Mouse (Mus musculus) gastrocnemius, postnatal 14 days (tissue): Measurements from ENCODE around the gene Sys1. TPM values are rescaled to one million over a fixed set of nuclear protein-coding genes. Genes with fewer than 3 reads are reported as not detected.

Experiments used
- DNase-seq: peaks from one replicate; pipeline ENCODE4 v3.0.0; 2021; ENCODE audit warnings: mixed read lengths
- intact Hi-C: fragments of 180-260 bp; cut with DNase I; formaldehyde crosslinking; loops from one replicate; pipeline ENCODE4 v1.15.1; 2025; ENCODE audit warnings: low total_unique reads
- total RNA-seq, 2 experiments: library from RNA; stranded (reverse); gene quantifications; 2 replicates each; pipeline ENCODE4 v1.2.3; 2021

Sys1 gene
- total RNA-seq, 2 experiments from 2014 or later, result 15.0 to 15.6 TPM

DNA sequence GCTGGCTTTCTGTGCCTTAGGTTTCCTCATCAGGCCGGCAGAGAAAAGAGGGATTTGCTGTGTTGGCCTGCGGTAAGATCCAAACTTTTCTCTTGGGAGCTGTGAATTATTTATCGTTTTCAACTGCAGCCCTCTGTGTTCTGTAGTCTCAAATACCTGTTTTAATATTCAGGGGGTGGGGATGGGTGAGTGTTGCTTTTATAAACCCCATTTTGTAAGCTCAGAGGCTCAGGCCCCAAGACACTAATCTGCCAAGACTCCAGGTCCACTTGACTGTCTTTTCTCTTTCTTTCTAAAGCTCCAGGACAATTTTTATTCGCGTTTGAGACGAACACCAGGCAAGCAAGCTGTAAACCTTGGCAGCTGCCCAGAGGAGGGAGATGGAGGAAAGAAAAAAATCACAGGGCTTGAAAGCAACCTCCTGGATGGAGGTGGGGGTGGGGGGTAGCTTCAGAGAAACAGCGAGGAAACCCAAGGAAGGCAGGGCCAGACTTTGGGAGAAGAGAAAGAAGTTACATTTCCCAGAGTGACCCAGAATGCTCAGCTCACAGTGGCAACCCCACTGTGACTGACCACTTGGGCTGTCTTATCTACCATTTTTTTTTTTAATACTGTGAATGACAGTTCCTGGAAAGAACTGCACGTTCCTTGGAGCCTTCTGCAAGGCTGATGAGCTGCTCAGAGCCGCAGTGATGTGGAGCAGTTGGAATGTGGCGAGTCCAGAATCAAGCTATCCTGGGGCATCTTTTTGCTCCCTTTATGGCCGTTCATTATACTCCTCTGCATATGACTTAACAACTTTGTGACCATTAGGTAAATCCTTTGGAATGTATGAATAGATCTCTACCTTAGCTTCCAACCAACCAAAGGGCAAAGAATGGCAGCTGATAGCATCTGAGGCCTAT, 61.8 kb downstream of the Sys1 start:
- DNase-seq, result no peak
- intact Hi-C loops, result loop anchor here (2.0 kb wide), 1 partner anchor 104 kb away; no protein-coding TSS in a partner anchor

DNA sequence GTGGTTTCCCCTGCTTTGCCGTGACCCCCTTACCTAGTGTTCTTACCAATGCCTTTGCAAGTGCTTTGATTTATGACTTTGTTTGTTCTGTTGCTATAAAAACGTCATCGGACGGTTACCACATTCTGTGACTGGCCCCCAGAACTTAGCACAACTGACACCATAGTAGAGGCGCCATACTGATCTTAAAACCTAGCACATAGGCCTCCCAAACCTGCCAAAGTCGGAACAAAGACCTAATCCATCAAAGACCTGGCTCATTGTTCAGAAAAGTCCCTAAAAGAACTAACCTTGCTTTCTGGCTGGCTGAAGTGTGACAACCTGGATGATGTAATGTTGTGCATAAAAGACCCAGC, 62.4 kb downstream of the Sys1 start:
- DNase-seq, result no peak
- intact Hi-C loops, result loop anchor here (2.0 kb wide), 1 partner anchor 104 kb away; no protein-coding TSS in a partner anchor

DNA sequence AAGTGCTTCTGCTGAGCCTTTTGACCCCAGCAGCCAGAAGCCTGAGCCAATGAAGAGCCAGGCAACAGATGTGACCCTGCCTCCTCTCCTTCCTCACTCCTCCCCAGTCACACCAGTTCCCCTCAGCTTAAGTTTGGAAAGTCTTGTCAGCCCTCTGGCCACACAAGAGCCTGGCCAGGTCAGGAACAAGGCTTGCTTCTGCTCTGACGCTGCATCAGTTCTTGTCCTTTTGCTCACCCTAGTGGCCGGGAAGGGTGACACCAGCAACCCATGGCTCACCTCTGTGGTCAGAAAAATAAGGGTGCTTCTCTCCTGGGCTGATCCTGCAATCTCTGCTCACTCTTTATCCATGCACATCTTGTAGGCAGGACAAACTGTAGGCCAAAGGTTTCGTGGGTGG, 64.0 kb downstream of the Sys1 start:
- DNase-seq, result peak; percentile 42
- intact Hi-C loops, result no loop called here

DNA sequence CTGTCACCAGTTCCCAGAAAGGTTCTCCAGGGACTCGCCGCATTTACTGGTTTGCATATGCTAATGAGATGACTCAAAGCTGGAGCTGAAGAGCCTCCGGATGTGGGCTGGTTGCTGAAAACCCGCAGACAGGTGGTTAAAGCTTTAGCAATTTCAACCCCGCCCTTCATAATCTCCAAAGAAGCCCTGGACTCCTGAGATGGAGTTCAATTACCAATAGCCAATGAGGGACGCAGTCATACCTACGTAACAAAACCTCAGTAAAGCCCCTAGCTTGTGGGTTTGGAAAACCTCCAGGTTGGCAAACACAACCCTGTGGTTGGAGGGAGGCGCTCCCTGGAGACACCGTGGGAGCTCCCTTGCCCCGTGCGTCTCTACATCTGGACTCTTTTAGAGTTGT, 65.1 kb downstream of the Sys1 start:
- no peak for DNase-seq
- intact Hi-C loops, result no loop called here

DNA sequence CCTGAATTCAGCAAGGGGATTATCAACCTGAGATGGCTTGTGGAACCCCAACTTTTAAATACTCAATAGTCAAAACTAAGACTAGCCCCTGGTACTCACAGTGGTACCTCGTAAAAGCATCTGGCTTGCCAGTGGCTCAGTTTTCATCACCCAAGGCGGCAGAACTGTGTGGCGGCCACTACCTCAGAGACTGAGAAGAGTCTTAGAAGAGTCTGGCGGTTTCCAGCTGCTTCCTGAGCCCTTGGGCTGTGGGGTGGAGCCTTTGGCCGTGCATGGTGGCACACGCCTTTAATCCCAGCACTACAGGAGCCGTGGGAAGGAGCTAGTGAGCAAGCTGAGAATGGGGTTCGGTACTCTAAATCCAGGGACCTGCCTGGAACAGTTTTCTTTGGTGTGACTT, 65.5 kb downstream of the Sys1 start:
- intact Hi-C loops, result no loop called here
- DNase-seq, result no peak

DNA sequence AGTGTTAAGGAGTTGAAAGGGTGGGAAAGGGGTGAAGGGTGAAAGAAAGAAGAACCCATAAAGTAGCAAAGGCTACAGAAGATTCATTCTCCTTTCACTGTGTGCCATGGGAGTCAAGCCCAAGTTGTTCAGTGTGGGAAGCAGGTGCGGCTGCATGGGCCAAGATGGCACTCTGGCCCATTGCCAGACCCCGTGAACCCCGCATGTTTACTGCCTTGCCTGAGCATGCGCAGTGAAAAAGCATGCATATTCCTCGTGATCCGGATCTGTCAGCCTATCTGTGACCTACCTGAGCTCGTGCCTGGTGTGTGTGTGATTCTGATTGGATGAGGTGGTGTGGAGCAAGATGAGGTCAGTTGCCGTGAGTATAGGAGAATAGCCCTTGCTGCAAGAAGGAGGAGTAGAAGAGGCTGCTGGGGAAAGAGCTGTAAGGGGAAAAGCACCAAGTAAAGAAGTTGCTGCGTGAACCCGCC, 66.6 kb downstream of the Sys1 start:
- intact Hi-C loops, result no loop called here
- no peak for DNase-seq

DNA sequence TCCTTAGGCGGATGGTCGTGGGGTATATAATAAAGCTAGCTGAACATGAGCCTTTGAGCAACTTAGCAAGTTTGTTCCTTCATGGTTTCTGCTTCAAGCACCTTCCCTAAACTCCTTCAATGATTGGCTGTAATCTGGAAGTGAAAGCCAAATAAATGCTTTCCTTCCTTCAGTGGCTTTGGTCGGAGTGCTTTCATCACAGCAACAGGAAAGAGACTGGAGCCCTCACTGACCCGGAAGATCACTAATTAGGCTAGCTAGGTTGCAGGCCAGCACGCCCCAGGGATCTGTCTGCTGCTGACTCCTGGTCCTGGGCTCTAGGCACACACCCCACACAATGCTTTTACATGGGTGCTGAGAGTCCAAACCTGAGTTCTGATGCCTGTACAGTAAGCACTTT, 71.8 kb downstream of the Sys1 start:
- DNase-seq, result no peak
- intact Hi-C loops, result no loop called here

Other genes starting within 250 kb of the Sys1 start
- gene Wfdc15b, start 235.3 kb upstream of the Sys1 start, total RNA-seq, result not detected
- gene Svs2, start 218.5 kb upstream of the Sys1 start, total RNA-seq, result not detected
- not detected for gene Svs3b, start 200.3 kb upstream of the Sys1 start, total RNA-seq
- gene Svs4, start 178.5 kb upstream of the Sys1 start, total RNA-seq, result not detected
- gene Svs3a, start 167.7 kb upstream of the Sys1 start, total RNA-seq, result not detected
- gene Svs6, start 140.2 kb upstream of the Sys1 start, total RNA-seq, result not detected
- gene Svs5, start 124.2 kb upstream of the Sys1 start, total RNA-seq, result not detected
- under 1 TPM; 0.64 to 0.66 TPM for gene Slpi, start 67.9 kb upstream of the Sys1 start, total RNA-seq
- under 1 TPM in 1 of 2 experiments, not detected in 1; 0.07 TPM for gene Rbpjl, start 53.8 kb upstream of the Sys1 start, total RNA-seq
- gene Matn4, start 51.8 kb upstream of the Sys1 start, total RNA-seq, result 1 to 10 TPM; 3.7 to 5.4 TPM
- gene Sdc4, start 13.1 kb upstream of the Sys1 start, total RNA-seq, result 10 to 100 TPM; 45.1 to 72.6 TPM
- 1 to 10 TPM in 1 of 2 experiments, under 1 TPM in 1; 0.62 to 2.6 TPM for gene Gm20458, start 4.0 kb downstream of the Sys1 start, total RNA-seq
- gene Trp53tg5, start 16.8 kb downstream of the Sys1 start, total RNA-seq, result not detected
- 10 to 100 TPM; 14.6 to 20.6 TPM for gene Dbndd2, start 29.1 kb downstream of the Sys1 start, total RNA-seq
- gene Pigt, start 40.6 kb downstream of the Sys1 start, total RNA-seq, result 10 to 100 TPM; 36.8 to 41.0 TPM
- gene Wfdc2, start 105.4 kb downstream of the Sys1 start, total RNA-seq, result not detected
- not detected for gene Spint3, start 116.5 kb downstream of the Sys1 start, total RNA-seq
- gene Wfdc6a, start 128.5 kb downstream of the Sys1 start, total RNA-seq, result not detected
- not detected for gene Eppin, start 136.6 kb downstream of the Sys1 start, total RNA-seq
- gene Wfdc6b, start 156.6 kb downstream of the Sys1 start, total RNA-seq, result not detected
- gene Wfdc8, start 156.7 kb downstream of the Sys1 start, total RNA-seq, result not detected
- not detected for gene Wfdc16, start 181.8 kb downstream of the Sys1 start, total RNA-seq
- not detected for gene Wfdc10, start 199.1 kb downstream of the Sys1 start, total RNA-seq
- gene Wfdc9, start 199.6 kb downstream of the Sys1 start, total RNA-seq, result not detected
- not detected for gene Wfdc11, start 217.1 kb downstream of the Sys1 start, total RNA-seq
- not detected for gene Wfdc13, start 228.1 kb downstream of the Sys1 start, total RNA-seq
- not detected for gene Spint4, start 241.5 kb downstream of the Sys1 start, total RNA-seq